Mouse (Mus musculus): Measurements from ENCODE around the gene Zfp526.

DNA sequence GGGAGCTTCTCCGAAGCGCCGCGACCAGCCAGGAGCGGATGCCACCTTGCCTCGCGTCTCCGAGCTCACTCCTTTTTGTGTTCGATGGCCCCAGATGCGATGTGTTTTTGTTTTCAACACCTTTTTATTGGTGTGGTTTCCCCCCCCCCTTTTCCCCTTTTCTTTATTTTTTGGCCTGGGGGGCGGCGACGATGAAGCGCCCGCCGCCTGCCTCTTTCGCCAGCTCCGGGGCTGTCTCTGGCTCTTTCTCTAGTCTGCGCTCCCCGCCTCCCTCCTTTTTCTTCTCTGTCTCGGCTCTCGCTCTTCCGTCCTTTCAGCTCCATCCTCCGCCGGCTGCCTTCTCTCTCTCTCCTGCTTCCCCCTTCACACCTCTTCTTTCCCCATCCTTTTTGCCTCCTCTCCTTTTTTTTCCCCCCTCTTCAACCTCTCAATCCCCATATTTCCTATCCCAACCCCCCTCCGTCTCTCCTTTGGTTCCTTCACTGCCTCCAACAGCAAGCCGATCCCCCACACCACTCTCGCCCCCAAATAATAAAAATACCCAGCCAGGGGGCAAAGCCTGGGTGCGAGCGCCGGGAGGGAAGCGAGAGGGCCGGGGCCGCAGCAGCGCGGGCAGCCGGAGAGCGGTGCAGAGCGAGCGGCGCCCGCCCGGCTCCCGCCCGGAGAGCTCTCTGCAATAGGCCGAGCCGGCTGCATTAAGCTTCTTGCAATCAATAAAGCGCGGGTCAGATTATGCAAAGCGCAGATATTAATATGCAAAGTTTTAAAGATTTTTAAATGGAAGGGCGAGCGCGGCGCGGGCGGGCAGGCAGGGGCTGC is 42.2 kb upstream of the Zfp526 start:
- TF ChIP-seq CTCF (IDR thresholded peaks at IDR 0.05; ENCODE audit: control insufficient read depth, insufficient read depth, low read length): no peak
- no peak for TF ChIP-seq POLR2A (IDR thresholded peaks at IDR 0.05; ENCODE audit: borderline replicate concordance, control insufficient read depth, low read depth, low read length)

All from bone marrow, adult 2 months (tissue).